Mouse (Mus musculus): ENCODE measurements around the gene Fam117a. TPM values are rescaled to one million over a fixed set of nuclear protein-coding genes. Genes with fewer than 3 reads are reported as not detected.

Gene Fam117a
- polyA plus RNA-seq, 1 experiment from 2014 or later = 9.6 TPM

- 0 out of 2 replicates have a peak, but pooled peaks cover 4% of the 10 kb centered on the region for H3K36me3 ChIP-seq
- peaks cover 36% of the 10 kb centered on the region for H3K4me1 ChIP-seq (replicated peaks)
- H3K9me3 ChIP-seq = no peaks in the 10 kb centered on the region
- 51% methylated on average over 15 of the region's 15 CpGs for WGBS
- H3K27ac ChIP-seq = peak overlapping the region; percentile 78
- no peak overlapping the region for H3K4me3 ChIP-seq (replicated peaks)
- ATAC-seq = peak; percentile 80
- H3K27me3 ChIP-seq (replicated peaks) = no peaks in the 10 kb centered on the region
- H3K9ac ChIP-seq = no peak overlapping the region
- H3K4me2 ChIP-seq (replicated peaks) = no peak overlapping the region
Measured at GRCm38 (mm10) chr11:95369964-95370890, 33.4 kb downstream of the Fam117a start.

- Histone ChIP-seq H3K27me3 (replicated peaks) (no peaks in the 10 kb centered on the region), H3K36me3 (0 out of 2 replicates have a peak, but pooled peaks cover 12% of the 10 kb centered on the region), H3K4me1 (replicated peaks) (peaks cover 27% of the 10 kb centered on the region), H3K27ac (no peak overlapping the region), H3K4me2 (replicated peaks) (no peak overlapping the region), H3K4me3 (replicated peaks) (no peak overlapping the region), H3K9me3 (no peaks in the 10 kb centered on the region), H3K9ac (no peak overlapping the region)
- WGBS = 85% methylated on average over 7 of the region's 7 CpGs
- no peak for ATAC-seq
Measured at GRCm38 (mm10) chr11:95371182-95371581, 34.4 kb downstream of the Fam117a start.

GRCm38 (mm10) chr11:95378926-95379325 is 42.1 kb downstream of the Fam117a start:
- no peak overlapping the region for H3K4me2 ChIP-seq (replicated peaks)
- no peak overlapping the region for H3K4me3 ChIP-seq (replicated peaks)
- H3K27ac ChIP-seq = no peak overlapping the region
- H3K9ac ChIP-seq = no peak overlapping the region
- peaks cover 26% of the 10 kb centered on the region; the same call in 1 of the 2 replicates for H3K36me3 ChIP-seq
- no peaks in the 10 kb centered on the region for H3K9me3 ChIP-seq
- H3K27me3 ChIP-seq (replicated peaks) = no peaks in the 10 kb centered on the region
- 63% methylated on average over 9 of the region's 9 CpGs for WGBS
- ATAC-seq = no peak
- H3K4me1 ChIP-seq (replicated peaks) = no peaks in the 10 kb centered on the region

GRCm38 (mm10) chr11:95379552-95379951 is 42.7 kb downstream of the Fam117a start:
- Histone ChIP-seq H3K4me1 (replicated peaks) (no peaks in the 10 kb centered on the region), H3K9ac (no peak overlapping the region), H3K36me3 (peaks cover 26% of the 10 kb centered on the region; the same call in 1 of the 2 replicates), H3K9me3 (no peaks in the 10 kb centered on the region), H3K27me3 (replicated peaks) (no peaks in the 10 kb centered on the region), H3K27ac (no peak overlapping the region), H3K4me3 (replicated peaks) (no peak overlapping the region), H3K4me2 (replicated peaks) (no peak overlapping the region)
- ATAC-seq = no peak
- 74% methylated on average over 5 of the region's 5 CpGs for WGBS

- no peak overlapping the region for H3K27ac ChIP-seq
- H3K4me1 ChIP-seq (replicated peaks) = 0 out of 2 replicates have a peak, but pooled peaks cover 3% of the 10 kb centered on the region
- WGBS = 91% methylated on average over 7 of the region's 7 CpGs
- no peaks in the 10 kb centered on the region for H3K9me3 ChIP-seq
- H3K4me3 ChIP-seq (replicated peaks) = no peak overlapping the region
- no peaks in the 10 kb centered on the region for H3K27me3 ChIP-seq (replicated peaks)
- no peak overlapping the region for H3K9ac ChIP-seq
- H3K36me3 ChIP-seq = peaks cover 19% of the 10 kb centered on the region; the same call in 1 of the 2 replicates
- no peak for ATAC-seq
- H3K4me2 ChIP-seq (replicated peaks) = no peak overlapping the region
Measured at GRCm38 (mm10) chr11:95380711-95381110, 43.9 kb downstream of the Fam117a start.

- WGBS = 97% methylated on average over 1 of the region's 1 CpGs
Measured at GRCm38 (mm10) chr11:95381146-95381545, 44.3 kb downstream of the Fam117a start.

GRCm38 (mm10) chr11:95383331-95383986 is 46.6 kb downstream of the Fam117a start:
- Histone ChIP-seq H3K4me2 (replicated peaks) (no peak overlapping the region), H3K4me1 (replicated peaks) (peaks cover 4% of the 10 kb centered on the region; the same call in 1 of the 2 replicates), H3K4me3 (replicated peaks) (no peak overlapping the region), H3K27ac (no peak overlapping the region), H3K36me3 (peaks cover 21% of the 10 kb centered on the region), H3K9ac (no peak overlapping the region), H3K9me3 (no peaks in the 10 kb centered on the region), H3K27me3 (replicated peaks) (no peaks in the 10 kb centered on the region)
- no peak for ATAC-seq
- WGBS = 88% methylated on average over 5 of the region's 5 CpGs

More at GRCm38 (mm10) chr11:95381146-95381545, 44.3 kb downstream of the Fam117a start:
- H3K9ac ChIP-seq = no peak overlapping the region
- H3K27me3 ChIP-seq (replicated peaks) = no peaks in the 10 kb centered on the region
- H3K27ac ChIP-seq = no peak overlapping the region
- H3K4me2 ChIP-seq (replicated peaks) = no peak overlapping the region
- no peak overlapping the region for H3K4me3 ChIP-seq (replicated peaks)
- no peak for ATAC-seq
- H3K36me3 ChIP-seq = peaks cover 14% of the 10 kb centered on the region; the same call in 1 of the 2 replicates
- no peaks in the 10 kb centered on the region for H3K9me3 ChIP-seq
- peaks cover 4% of the 10 kb centered on the region; the same call in 1 of the 2 replicates for H3K4me1 ChIP-seq (replicated peaks)

- Histone ChIP-seq H3K4me3 (replicated peaks) (peak overlapping the region; percentile 96), H3K4me1 (replicated peaks) (peaks cover 4% of the 10 kb centered on the region; the same call in 1 of the 2 replicates), H3K27me3 (replicated peaks) (no peaks in the 10 kb centered on the region), H3K36me3 (peaks cover 20% of the 10 kb centered on the region), H3K9ac (no peak overlapping the region), H3K4me2 (replicated peaks) (peak overlapping the region; percentile 54), H3K27ac (no peak overlapping the region), H3K9me3 (no peaks in the 10 kb centered on the region)
- 37% methylated on average over 9 of the region's 9 CpGs for WGBS
- ATAC-seq = no peak
Measured at GRCm38 (mm10) chr11:95384004-95384318, 47.1 kb downstream of the Fam117a start.

- no peaks in the 10 kb centered on the region for H3K27me3 ChIP-seq (replicated peaks)
- H3K9ac ChIP-seq = peak within 1 kb of the TSS; percentile 90
- H3K4me1 ChIP-seq (replicated peaks) = peaks cover 4% of the 10 kb centered on the region; the same call in 1 of the 2 replicates
- H3K27ac ChIP-seq = peak within 1 kb of the TSS; percentile 75
- peaks cover 21% of the 10 kb centered on the region for H3K36me3 ChIP-seq
- peak within 1 kb of the TSS; percentile 54 for H3K4me2 ChIP-seq (replicated peaks)
- ATAC-seq = peak; percentile 98
- under 1% methylated on average over 42 of the region's 42 CpGs for WGBS
- no peaks in the 10 kb centered on the region for H3K9me3 ChIP-seq
- peak within 1 kb of the TSS; percentile 96 for H3K4me3 ChIP-seq (replicated peaks)
Measured at GRCm38 (mm10) chr11:95384319-95384972, 47.6 kb downstream of the Fam117a start, which contains the start of gene Slc35b1. Gene Slc35b1 (plus strand): TSS chr11:95384692.

GRCm38 (mm10) chr11:95384973-95385320 is 48.1 kb downstream of the Fam117a start:
- Histone ChIP-seq H3K36me3 (peaks cover 21% of the 10 kb centered on the region), H3K4me3 (replicated peaks) (peak overlapping the region; percentile 96), H3K9me3 (no peaks in the 10 kb centered on the region), H3K4me2 (replicated peaks) (peak overlapping the region; percentile 54), H3K9ac (peak overlapping the region; percentile 90), H3K27me3 (replicated peaks) (no peaks in the 10 kb centered on the region), H3K27ac (peak overlapping the region; percentile 75), H3K4me1 (replicated peaks) (peaks cover 4% of the 10 kb centered on the region; the same call in 1 of the 2 replicates)
- peak; percentile 10; the same call in 1 of the 2 replicates for ATAC-seq
- WGBS = under 1% methylated on average over 14 of the region's 14 CpGs

GRCm38 (mm10) chr11:95387354-95387753 is 50.5 kb downstream of the Fam117a start:
- peaks cover 4% of the 10 kb centered on the region; the same call in 1 of the 2 replicates for H3K4me1 ChIP-seq (replicated peaks)
- no peak overlapping the region for H3K9ac ChIP-seq
- no peak overlapping the region for H3K4me2 ChIP-seq (replicated peaks)
- H3K4me3 ChIP-seq (replicated peaks) = no peak overlapping the region
- whole genome bisulfite sequencing = 75% methylated on average over 7 of the region's 7 CpGs
- H3K9me3 ChIP-seq = no peaks in the 10 kb centered on the region
- H3K27me3 ChIP-seq (replicated peaks) = no peaks in the 10 kb centered on the region
- peak; percentile 15; the same call in 1 of the 2 replicates for ATAC-seq
- no peak overlapping the region for H3K27ac ChIP-seq
- H3K36me3 ChIP-seq = peaks cover 17% of the 10 kb centered on the region

- peaks cover 17% of the 10 kb centered on the region for H3K36me3 ChIP-seq
- ATAC-seq = no peak
- 78% methylated on average over 3 of the region's 3 CpGs for WGBS
Measured at GRCm38 (mm10) chr11:95389006-95389405, 52.2 kb downstream of the Fam117a start.

More at GRCm38 (mm10) chr11:95389006-95389405, 52.2 kb downstream of the Fam117a start:
- Histone ChIP-seq H3K9ac (no peak overlapping the region), H3K27me3 (replicated peaks) (no peaks in the 10 kb centered on the region), H3K4me2 (replicated peaks) (no peak overlapping the region), H3K4me3 (replicated peaks) (no peak overlapping the region), H3K9me3 (no peaks in the 10 kb centered on the region), H3K27ac (no peak overlapping the region), H3K4me1 (replicated peaks) (peaks cover 4% of the 10 kb centered on the region; the same call in 1 of the 2 replicates)
